Mouse (Mus musculus) kidney, postnatal 10 days (tissue): ENCODE measurements around the gene Exph5.

Experiments
- DNase-seq: peaks from one replicate; pipeline ENCODE4 v3.0.0; 2021; ENCODE audit warnings: mixed read lengths

Gene Exph5

GRCm38 (mm10) chr9:53409427-53409826, 108.0 kb downstream of the Exph5 start:
- DNase-seq: no peak

GRCm38 (mm10) chr9:53422133-53422896, 120.8 kb downstream of the Exph5 start:
- DNase-seq: no peak

GRCm38 (mm10) chr9:53426726-53427125, 125.3 kb downstream of the Exph5 start:
- no peak for DNase-seq
